Mouse (Mus musculus): ENCODE measurements around the gene Kmt2c. TPM values are rescaled to one million over a fixed set of nuclear protein-coding genes. Genes with fewer than 3 reads are reported as not detected.

Gene Kmt2c
- polyA plus RNA-seq, 1 experiment from 2014 or later = 13.4 TPM

DNA sequence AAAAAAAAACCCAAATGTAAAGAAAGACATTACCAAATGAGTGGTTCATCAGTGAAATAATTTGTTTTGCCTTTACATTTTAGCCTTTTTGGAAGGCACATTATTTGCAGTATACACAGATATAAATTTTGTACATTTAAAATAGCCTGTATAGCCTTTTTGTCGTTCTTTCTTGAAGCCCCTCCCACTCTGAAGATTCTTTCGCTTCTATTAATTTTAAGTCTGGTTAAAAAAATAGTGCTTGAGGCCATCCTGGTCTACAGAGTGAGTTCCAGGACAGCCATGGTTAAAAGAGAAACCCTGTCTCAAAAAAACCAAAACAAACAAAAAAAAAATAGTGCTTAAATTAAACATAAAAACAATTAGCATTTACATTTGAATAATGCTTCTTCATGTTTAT, 32.0 kb upstream of the Kmt2c start:
- no peak overlapping the region for H3K27ac ChIP-seq
- H3K9me3 ChIP-seq = no peaks in the 10 kb centered on the region
- H3K4me3 ChIP-seq = peak overlapping the region; percentile 63
- no peaks in the 10 kb centered on the region for H3K36me3 ChIP-seq
- no peaks in the 10 kb centered on the region for H3K27me3 ChIP-seq
- peak overlapping the region; percentile 65 for H3K4me2 ChIP-seq
- no peak overlapping the region for H3K9ac ChIP-seq
- WGBS = 17% methylated on average over 2 of the region's 2 CpGs
- peaks cover 10% of the 10 kb centered on the region for H3K4me1 ChIP-seq
- ATAC-seq (ENCODE audit: insufficient number of reproducible peaks, low FRiP score, low TSS enrichment, low read depth) = no peak

- Histone ChIP-seq H3K4me2 (peak overlapping the region; percentile 65), H3K27ac (peak overlapping the region; percentile 90), H3K4me1 (peaks cover 10% of the 10 kb centered on the region), H3K9me3 (no peaks in the 10 kb centered on the region), H3K27me3 (no peaks in the 10 kb centered on the region), H3K9ac (peak overlapping the region; percentile 54), H3K4me3 (peak overlapping the region; percentile 63), H3K36me3 (no peaks in the 10 kb centered on the region)
- WGBS = under 1% methylated on average over 87 of the region's 87 CpGs
- peak; percentile 99 for ATAC-seq (ENCODE audit: insufficient number of reproducible peaks, low FRiP score, low TSS enrichment, low read depth)
Observed at GRCm38 (mm10) chr5:25529529-25530421, 31.2 kb upstream of the Kmt2c start.

GRCm38 (mm10) chr5:25528851-25529528, 30.4 kb upstream of the Kmt2c start:
- Histone ChIP-seq H3K27ac (peak overlapping the region; percentile 75), H3K4me3 (peak overlapping the region; percentile 63), H3K4me1 (peaks cover 10% of the 10 kb centered on the region), H3K9me3 (no peaks in the 10 kb centered on the region), H3K9ac (no peak overlapping the region; the same call in 1 of the 2 replicates), H3K36me3 (no peaks in the 10 kb centered on the region), H3K27me3 (no peaks in the 10 kb centered on the region), H3K4me2 (peak overlapping the region; percentile 59)
- ATAC-seq (ENCODE audit: insufficient number of reproducible peaks, low FRiP score, low TSS enrichment, low read depth) = peak; percentile 50; the same call in 1 of the 2 replicates
- WGBS = 6% methylated on average over 22 of the region's 22 CpGs

DNA sequence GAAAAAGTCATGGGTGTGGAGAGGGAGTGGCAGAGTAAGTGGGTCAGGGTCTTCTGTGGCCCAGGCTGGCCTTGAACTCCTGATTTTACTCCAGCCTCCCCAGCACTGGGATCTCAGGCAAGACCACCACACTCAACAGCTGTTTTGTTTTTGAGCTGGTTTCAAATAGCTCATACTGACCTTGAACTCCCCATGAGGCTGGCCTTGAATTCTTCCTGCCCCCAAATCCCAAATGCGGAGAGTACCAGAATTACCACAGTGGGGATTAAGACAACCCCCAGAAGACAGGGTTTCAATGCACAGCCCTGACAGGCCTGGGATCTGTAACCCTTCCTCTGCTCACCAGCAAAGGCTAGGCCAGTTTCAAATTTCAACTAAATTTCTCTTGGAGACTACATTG, 29.4 kb upstream of the Kmt2c start:
- Histone ChIP-seq H3K9me3 (no peaks in the 10 kb centered on the region), H3K4me3 (no peak overlapping the region), H3K9ac (no peak overlapping the region), H3K4me1 (peaks cover 10% of the 10 kb centered on the region), H3K27ac (no peak overlapping the region), H3K27me3 (no peaks in the 10 kb centered on the region), H3K4me2 (no peak overlapping the region), H3K36me3 (no peaks in the 10 kb centered on the region)
- 76% methylated on average over 1 of the region's 1 CpGs for WGBS
- no peak for ATAC-seq (ENCODE audit: insufficient number of reproducible peaks, low FRiP score, low TSS enrichment, low read depth)

DNA sequence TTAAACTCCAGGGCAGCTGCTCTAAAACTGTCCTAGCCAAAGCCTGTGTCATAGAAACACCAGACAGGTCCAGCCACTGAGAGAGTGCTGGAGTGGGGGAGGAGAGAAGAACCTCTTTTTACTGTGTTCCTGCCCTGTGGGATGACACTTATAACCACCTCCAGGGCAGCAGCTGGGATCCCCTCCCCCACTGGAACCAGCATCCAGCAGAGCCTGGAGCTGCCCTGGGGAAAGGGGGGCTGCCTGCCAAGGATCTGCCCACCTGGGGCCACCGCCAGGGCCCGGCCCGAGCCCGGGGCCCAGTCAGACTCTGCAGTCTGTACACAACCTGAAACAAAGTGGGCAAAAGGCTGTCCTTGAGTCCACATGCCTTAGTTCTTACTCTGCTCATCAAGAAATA, 28.3 kb upstream of the Kmt2c start:
- Histone ChIP-seq H3K4me1 (peaks cover 10% of the 10 kb centered on the region), H3K9me3 (no peaks in the 10 kb centered on the region), H3K9ac (no peak overlapping the region), H3K4me2 (no peak overlapping the region), H3K36me3 (no peaks in the 10 kb centered on the region), H3K4me3 (no peak overlapping the region), H3K27me3 (no peaks in the 10 kb centered on the region), H3K27ac (no peak overlapping the region)
- no peak for ATAC-seq (ENCODE audit: insufficient number of reproducible peaks, low FRiP score, low TSS enrichment, low read depth)
- WGBS = 42% methylated on average over 4 of the region's 4 CpGs

DNA sequence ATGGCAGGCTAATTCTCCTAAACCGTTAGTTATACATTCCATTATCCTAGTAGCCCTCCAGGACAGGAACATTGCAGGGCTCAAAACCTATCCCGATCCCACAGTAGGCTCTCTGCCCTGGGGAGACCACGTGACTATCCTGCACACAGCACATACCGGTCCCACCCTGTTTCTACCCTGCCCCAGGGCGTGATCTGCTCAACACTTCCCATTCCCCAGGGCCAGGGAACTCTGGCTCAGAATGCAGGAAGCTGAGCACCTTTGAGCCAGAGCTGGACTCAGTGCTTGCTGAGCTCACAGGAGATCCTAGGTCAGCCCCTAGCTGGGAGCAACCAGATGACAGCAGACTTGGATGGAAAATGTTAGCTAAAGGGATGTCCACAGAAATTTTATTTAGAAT, 27.5 kb upstream of the Kmt2c start:
- no peak for ATAC-seq (ENCODE audit: insufficient number of reproducible peaks, low FRiP score, low TSS enrichment, low read depth)
- H3K9me3 ChIP-seq = no peaks in the 10 kb centered on the region
- H3K4me3 ChIP-seq = no peak overlapping the region
- peaks cover 10% of the 10 kb centered on the region for H3K4me1 ChIP-seq
- no peak overlapping the region for H3K9ac ChIP-seq
- no peak overlapping the region for H3K4me2 ChIP-seq
- no peaks in the 10 kb centered on the region for H3K27me3 ChIP-seq
- WGBS = 43% methylated on average over 5 of the region's 5 CpGs
- no peaks in the 10 kb centered on the region for H3K36me3 ChIP-seq
- no peak overlapping the region for H3K27ac ChIP-seq

DNA sequence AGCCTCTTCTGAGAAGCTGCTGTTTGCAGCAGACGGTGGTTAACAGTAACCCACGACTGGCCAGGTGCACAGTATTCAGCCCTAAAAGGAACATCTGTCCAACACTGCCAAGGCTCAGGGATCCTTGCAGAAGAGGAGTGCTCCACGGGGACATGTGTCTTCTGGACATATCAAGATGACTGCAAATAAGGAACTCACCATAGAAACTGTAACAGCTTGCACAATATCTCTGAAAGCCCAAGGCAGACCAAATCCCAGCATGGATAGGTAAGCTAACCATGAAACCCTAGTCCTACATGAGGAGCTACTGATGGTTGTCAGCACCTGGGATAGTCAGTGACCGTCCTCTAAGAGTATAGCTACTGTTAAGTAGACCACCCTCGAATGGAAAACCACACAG, 22.9 kb upstream of the Kmt2c start:
- Histone ChIP-seq H3K27me3 (no peaks in the 10 kb centered on the region), H3K9ac (no peak overlapping the region), H3K9me3 (no peaks in the 10 kb centered on the region), H3K4me2 (no peak overlapping the region), H3K4me1 (0 out of 2 replicates have a peak, but pooled peaks cover 2% of the 10 kb centered on the region), H3K4me3 (no peak overlapping the region), H3K36me3 (no peaks in the 10 kb centered on the region), H3K27ac (no peak overlapping the region)
- WGBS = 86% methylated on average over 5 of the region's 5 CpGs
- ATAC-seq (ENCODE audit: insufficient number of reproducible peaks, low FRiP score, low TSS enrichment, low read depth) = no peak

DNA sequence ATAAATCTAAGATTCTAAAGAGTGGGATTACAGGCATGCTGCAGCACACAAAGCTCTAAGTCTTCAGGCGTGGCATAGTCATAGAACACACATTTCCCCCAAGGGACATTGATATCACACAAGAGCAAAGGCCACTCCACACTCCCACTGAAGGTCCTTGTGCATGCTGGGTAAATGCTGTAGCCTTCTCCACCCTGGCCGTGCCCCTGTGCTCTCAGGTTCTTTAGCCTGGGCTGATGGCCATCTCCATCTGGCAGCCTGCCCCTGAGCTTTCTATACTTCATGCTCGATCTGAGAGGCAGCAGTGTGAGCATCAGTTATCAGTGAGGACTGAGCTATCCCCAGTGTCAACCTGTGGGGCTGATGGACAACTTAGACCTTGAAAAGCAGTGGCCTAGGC, 21.2 kb upstream of the Kmt2c start:
- Histone ChIP-seq H3K27ac (no peak overlapping the region), H3K27me3 (no peaks in the 10 kb centered on the region), H3K9me3 (no peaks in the 10 kb centered on the region), H3K4me2 (no peak overlapping the region), H3K4me1 (no peaks in the 10 kb centered on the region), H3K9ac (no peak overlapping the region), H3K4me3 (no peak overlapping the region), H3K36me3 (no peaks in the 10 kb centered on the region)
- ATAC-seq (ENCODE audit: insufficient number of reproducible peaks, low FRiP score, low TSS enrichment, low read depth) = no peak
- 68% methylated on average over 3 of the region's 3 CpGs for WGBS

DNA sequence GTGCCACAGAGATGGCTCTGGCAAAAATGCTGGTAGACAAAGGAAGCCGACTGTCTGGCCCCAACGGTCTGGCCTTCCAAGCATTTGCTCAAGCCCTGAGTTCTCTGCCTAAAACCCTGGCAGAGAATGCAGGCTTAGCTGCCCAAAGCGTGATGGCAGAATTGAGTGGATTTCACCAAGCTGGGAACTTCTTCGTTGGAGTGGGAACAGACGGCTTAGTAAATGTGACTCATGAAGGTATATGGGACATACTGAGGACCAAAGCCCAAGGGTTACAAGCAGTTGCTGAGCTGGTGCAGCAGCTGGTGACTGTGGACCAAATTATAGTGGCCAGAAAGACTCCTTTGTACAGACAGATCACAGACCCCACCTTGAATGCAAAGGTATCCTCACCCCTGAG, 19.0 kb upstream of the Kmt2c start:
- Histone ChIP-seq H3K4me2 (no peak overlapping the region), H3K4me3 (no peak overlapping the region), H3K27ac (no peak overlapping the region), H3K9ac (no peak overlapping the region), H3K36me3 (no peaks in the 10 kb centered on the region), H3K4me1 (no peaks in the 10 kb centered on the region), H3K27me3 (no peaks in the 10 kb centered on the region), H3K9me3 (no peaks in the 10 kb centered on the region)
- no peak for ATAC-seq (ENCODE audit: insufficient number of reproducible peaks, low FRiP score, low TSS enrichment, low read depth)
- WGBS = 84% methylated on average over 5 of the region's 5 CpGs

DNA sequence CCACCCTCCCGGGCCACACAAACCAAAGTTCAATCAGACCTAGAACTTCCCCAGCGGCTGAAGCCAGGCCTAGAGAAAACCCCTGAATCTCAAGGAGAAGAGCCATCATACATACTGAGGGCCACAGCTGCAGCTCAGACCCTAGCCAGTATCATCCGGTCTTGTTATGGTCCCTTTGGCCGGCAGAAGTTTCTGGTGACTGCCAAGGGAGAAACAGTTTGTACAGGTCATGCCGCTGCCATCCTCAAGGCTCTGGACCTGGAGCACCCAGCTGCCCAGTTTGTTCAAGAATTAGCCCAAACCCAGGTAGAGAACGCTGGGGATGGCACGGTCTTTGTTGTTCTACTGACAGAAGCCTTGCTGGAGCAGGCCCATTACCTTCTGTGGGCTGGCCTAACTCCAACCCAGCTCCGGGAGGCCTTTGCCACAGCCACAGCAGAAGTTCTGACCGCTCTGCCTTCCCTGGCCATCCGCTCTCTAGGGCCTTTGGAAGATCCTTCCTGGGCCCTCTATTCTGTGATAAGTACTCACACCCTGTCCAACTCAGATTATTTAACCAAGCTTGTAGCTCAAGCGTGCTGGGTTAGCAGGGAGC, 17.8 kb upstream of the Kmt2c start:
- no peak overlapping the region for H3K4me3 ChIP-seq
- H3K9ac ChIP-seq = no peak overlapping the region
- 93% methylated on average over 11 of the region's 11 CpGs for WGBS
- H3K4me2 ChIP-seq = no peak overlapping the region
- ATAC-seq (ENCODE audit: insufficient number of reproducible peaks, low FRiP score, low TSS enrichment, low read depth) = no peak
- H3K4me1 ChIP-seq = no peaks in the 10 kb centered on the region
- H3K36me3 ChIP-seq = no peaks in the 10 kb centered on the region
- H3K27ac ChIP-seq = no peak overlapping the region
- H3K9me3 ChIP-seq = no peaks in the 10 kb centered on the region
- H3K27me3 ChIP-seq = no peaks in the 10 kb centered on the region

GRCm38 (mm10) chr5:25515767-25516166, 17.2 kb upstream of the Kmt2c start, which contains the start of gene Cct8l1:
Gene Cct8l1 (plus strand): TSS chr5:25516067.
- Histone ChIP-seq H3K9me3 (no peaks in the 10 kb centered on the region), H3K4me2 (no peak within 1 kb of the TSS), H3K4me1 (no peaks in the 10 kb centered on the region), H3K27me3 (no peaks in the 10 kb centered on the region), H3K36me3 (no peaks in the 10 kb centered on the region), H3K4me3 (no peak within 1 kb of the TSS), H3K9ac (no peak within 1 kb of the TSS), H3K27ac (no peak within 1 kb of the TSS)
- WGBS = 92% methylated on average over 5 of the region's 5 CpGs
- no peak for ATAC-seq (ENCODE audit: insufficient number of reproducible peaks, low FRiP score, low TSS enrichment, low read depth)

GRCm38 (mm10) chr5:25506041-25506440, 7.5 kb upstream of the Kmt2c start:
- no peak for ATAC-seq (ENCODE audit: insufficient number of reproducible peaks, low FRiP score, low TSS enrichment, low read depth)
- Histone ChIP-seq H3K36me3 (no peaks in the 10 kb centered on the region), H3K4me3 (no peak overlapping the region), H3K27me3 (no peaks in the 10 kb centered on the region), H3K9me3 (no peaks in the 10 kb centered on the region), H3K4me2 (no peak overlapping the region), H3K27ac (no peak overlapping the region), H3K9ac (no peak overlapping the region), H3K4me1 (no peaks in the 10 kb centered on the region)
- WGBS = 79% methylated on average over 5 of the region's 5 CpGs
